Mouse (Mus musculus) midbrain, embryonic 10.5 days (tissue): Measurements from ENCODE around the gene Nlrp9c. TPM values are rescaled to one million over a fixed set of nuclear protein-coding genes. Genes with fewer than 3 reads are reported as not detected.
"Not testable (repeated sequence)": the region's sequence is repeated elsewhere in the genome, so short reads cannot be mapped to it uniquely, and the experiment has no call there.

Experiments used
- DNase-seq: peaks from one replicate; pipeline ENCODE4 v3.0.0-alpha.2; 2017; ENCODE audit warnings: low spot score
- H3K27ac ChIP-seq: fragments of 300-500 bp; sonication (generic); replicated peaks from 2 replicates; pipeline ENCODE4 v1.5.1; 2016; ENCODE audit warnings: mild to moderate bottlenecking
- H3K27me3 ChIP-seq: fragments of 300-500 bp; sonication (generic); 2 replicates; pipeline ENCODE4 v1.6.1; 2016; ENCODE audit warnings: low read depth, mild to moderate bottlenecking; ENCODE audit not compliant: poor library complexity, severe bottlenecking
- H3K36me3 ChIP-seq: fragments of 300-500 bp; sonication (generic); 2 replicates; pipeline ENCODE4 v1.6.1; 2016; ENCODE audit warnings: mild to moderate bottlenecking, moderate library complexity
- H3K4me1 ChIP-seq: fragments of 300-500 bp; sonication (generic); 2 replicates; pipeline ENCODE4 v1.6.1; 2016
- H3K4me3 ChIP-seq: fragments of 300-500 bp; sonication (generic); 2 replicates; pipeline ENCODE4 v1.5.1; 2016; ENCODE audit warnings: mild to moderate bottlenecking, moderate library complexity
- H3K9me3 ChIP-seq: fragments of 300-500 bp; sonication (generic); replicated peaks from 2 replicates; pipeline ENCODE4 v1.6.1; 2016; ENCODE audit warnings: mild to moderate bottlenecking
- WGBS: fragments of 180-500 bp; shearing (Covaris S2); methylation state at CpG from one replicate; pipeline ENCODE4 v1.1.7; 2016; 5-methylcytosine and 5-hydroxymethylcytosine counted together
- polyA plus RNA-seq: library from polyadenylated mRNA; unstranded; fragments of >200 nt; fragmentation: Nextera tagmentation; extraction: Ambion mirVana; gene quantifications from 2 replicates; pipeline ENCODE4 v1.2.1, GENCODE M21; 2016

The Nlrp9c gene
- polyA plus RNA-seq, 1 experiment from 2014 or later: not detected

- DNase-seq, H3K36me3 ChIP-seq, H3K27ac ChIP-seq, H3K4me1 ChIP-seq, H3K27me3 ChIP-seq, H3K4me3 ChIP-seq: not testable (repeated sequence)
- H3K9me3 ChIP-seq: peaks cover 43% of the 10 kb centered on the region
- WGBS: 64% methylated on average over 2 of the region's 2 CpGs
Observed at GRCm38 (mm10) chr7:26306926-26307325, 96.6 kb downstream of the Nlrp9c start, which contains the start of gene Cyp2a4. TSS of gene Cyp2a4 (plus strand) at chr7:26307169.

GRCm38 (mm10) chr7:26303429-26304166, 99.9 kb downstream of the Nlrp9c start:
- not testable (repeated sequence) for DNase-seq, H3K27ac ChIP-seq, H3K27me3 ChIP-seq, H3K4me1 ChIP-seq, H3K36me3 ChIP-seq, H3K4me3 ChIP-seq
- WGBS: 82% methylated on average over 8 of the region's 8 CpGs
- H3K9me3 ChIP-seq: peaks cover 28% of the 10 kb centered on the region

Other genes starting within 250 kb of the Nlrp9c start
- gene Cyp2b9, start 230.3 kb downstream of the Nlrp9c start, polyA plus RNA-seq: not detected in 2 replicates
- not detected in 2 replicates for gene Vmn1r184, start 143.4 kb downstream of the Nlrp9c start, polyA plus RNA-seq
- gene Cyp2a4, start 96.5 kb downstream of the Nlrp9c start, polyA plus RNA-seq: not detected in 2 replicates
- not detected in 2 replicates for gene Nlrp4a, start 31.4 kb upstream of the Nlrp9c start, polyA plus RNA-seq
- gene Nlrp9a, start 131.3 kb upstream of the Nlrp9c start, polyA plus RNA-seq: not detected in 2 replicates
- not detected in 2 replicates for gene Vmn1r185, start 214.8 kb upstream of the Nlrp9c start, polyA plus RNA-seq